Mouse (Mus musculus) intestine, embryonic 16.5 days (tissue): ENCODE measurements around the gene Fndc9. TPM values are rescaled to one million over a fixed set of nuclear protein-coding genes. Genes with fewer than 3 reads are reported as not detected.

Source experiments
- ATAC-seq: fragments of 200-750 bp; cut with Nextera tagmentation; 2 replicates; pipeline ENCODE4 v1.8.0; 2017; ENCODE audit warnings: moderate TSS enrichment, moderate library complexity
- H3K27ac ChIP-seq: fragments of 300-500 bp; sonication (generic); 2 replicates; pipeline ENCODE4 v1.5.1; 2014; ENCODE audit warnings: mild to moderate bottlenecking, low read length
- H3K27me3 ChIP-seq: fragments of 300-500 bp; sonication (generic); replicated peaks from 2 replicates; pipeline ENCODE4 v1.6.1; 2014; ENCODE audit warnings: low read length, control low read depth, mixed read lengths; ENCODE audit not compliant: control insufficient read depth, insufficient read depth
- H3K36me3 ChIP-seq: fragments of 300-500 bp; sonication (generic); 2 replicates; pipeline ENCODE4 v1.6.1; 2014; ENCODE audit warnings: low read length, control low read depth; ENCODE audit not compliant: control insufficient read depth, insufficient read depth
- H3K4me1 ChIP-seq: fragments of 300-500 bp; sonication (generic); 2 replicates; pipeline ENCODE4 v1.6.1; 2014; ENCODE audit warnings: low read length, control low read depth, mixed read lengths; ENCODE audit not compliant: control insufficient read depth, insufficient read depth
- H3K4me2 ChIP-seq: fragments of 300-500 bp; sonication (generic); 2 replicates; pipeline ENCODE4 v1.6.1; 2014; ENCODE audit warnings: low read depth, low read length, control low read depth
- H3K4me3 ChIP-seq: fragments of 300-500 bp; sonication (generic); 2 replicates; pipeline ENCODE4 v1.5.1; 2014; ENCODE audit warnings: mild to moderate bottlenecking, low read length
- H3K9ac ChIP-seq: fragments of 300-500 bp; sonication (generic); 2 replicates; pipeline ENCODE4 v1.6.1; 2014; ENCODE audit warnings: low read depth, low read length
- H3K9me3 ChIP-seq: fragments of 300-500 bp; sonication (generic); 2 replicates; pipeline ENCODE4 v1.6.1; 2016; ENCODE audit warnings: low read length, control low read depth; ENCODE audit not compliant: control insufficient read depth
- WGBS: fragments of 180-500 bp; shearing (Covaris S2); extraction: QIAGEN DNeasy Blood & Tissue Kit; methylation state at CpG from one replicate; pipeline ENCODE4 v1.1.7; 2014; 5-methylcytosine and 5-hydroxymethylcytosine counted together
- polyA plus RNA-seq: library from polyadenylated mRNA; unstranded; fragments of >200 nt; fragmentation: Nextera tagmentation; extraction: Ambion mirVana; gene quantifications from 2 replicates; pipeline ENCODE4 v1.2.1, GENCODE M21; 2015

Fndc9 gene
- polyA plus RNA-seq, 1 experiment from 2014 or later = 0.09 TPM

DNA sequence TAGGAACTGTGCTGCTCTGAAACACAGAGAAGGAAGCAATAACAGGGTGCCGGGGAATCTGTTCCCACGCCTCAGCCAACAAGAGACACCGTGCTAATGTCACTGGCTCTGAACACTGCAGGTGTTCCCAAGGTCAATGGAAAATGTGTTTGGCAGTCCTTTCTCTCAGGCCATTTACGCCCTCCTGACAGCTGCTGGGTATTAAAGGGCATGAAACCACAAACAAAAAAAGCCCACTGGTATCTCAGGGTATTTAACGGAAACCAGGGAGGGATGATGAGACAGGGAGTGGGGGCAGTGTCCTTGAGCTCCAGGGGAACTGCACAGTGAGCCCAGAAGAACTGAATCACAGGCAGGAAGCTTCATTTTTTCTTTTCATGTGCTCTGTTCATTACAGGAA is 42.8 kb downstream of the Fndc9 start:
- WGBS = 70% methylated on average over 5 of the region's 5 CpGs

GRCm38 (mm10) chr11:46278709-46279108 is 43.4 kb downstream of the Fndc9 start:
- no peak overlapping the region for H3K4me3 ChIP-seq
- H3K27me3 ChIP-seq = no peaks in the 10 kb centered on the region
- no peak overlapping the region for H3K4me2 ChIP-seq
- H3K27ac ChIP-seq = no peak overlapping the region
- H3K4me1 ChIP-seq = no peaks in the 10 kb centered on the region
- no peak overlapping the region for H3K9ac ChIP-seq
- WGBS = 92% methylated on average over 12 of the region's 12 CpGs
- no peak for ATAC-seq
- H3K9me3 ChIP-seq = no peaks in the 10 kb centered on the region
- H3K36me3 ChIP-seq = no peaks in the 10 kb centered on the region

More for the DNA sequence above, 42.8 kb downstream of the Fndc9 start:
- Histone ChIP-seq H3K36me3 (no peaks in the 10 kb centered on the region), H3K4me2 (no peak overlapping the region), H3K4me1 (no peaks in the 10 kb centered on the region), H3K9ac (no peak overlapping the region), H3K27me3 (no peaks in the 10 kb centered on the region), H3K4me3 (no peak overlapping the region), H3K9me3 (no peaks in the 10 kb centered on the region), H3K27ac (no peak overlapping the region)
- no peak for ATAC-seq

DNA sequence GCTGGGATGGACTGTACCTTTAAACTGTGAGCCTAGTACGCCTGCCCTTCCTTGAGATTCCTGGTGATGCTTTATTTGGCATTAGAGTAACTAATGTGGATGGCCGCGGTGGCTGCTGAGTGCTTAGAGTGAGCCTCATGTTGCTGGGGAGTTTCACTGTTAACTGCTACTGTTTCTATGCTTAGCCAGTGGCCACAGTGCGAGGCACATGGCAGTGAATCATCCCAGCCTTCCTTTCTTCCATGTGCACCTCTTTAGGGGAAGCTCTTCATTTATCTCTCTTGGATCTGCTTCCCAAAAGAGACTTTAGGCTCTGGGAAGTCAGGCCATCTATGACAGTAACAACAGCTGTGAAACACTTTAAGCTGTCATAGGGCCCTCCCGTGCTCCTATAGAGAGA is 47.3 kb downstream of the Fndc9 start:
- WGBS = 78% methylated on average over 5 of the region's 5 CpGs
- Histone ChIP-seq H3K9me3 (no peaks in the 10 kb centered on the region), H3K27ac (no peak overlapping the region), H3K4me1 (no peaks in the 10 kb centered on the region), H3K27me3 (no peaks in the 10 kb centered on the region), H3K4me2 (no peak overlapping the region), H3K36me3 (no peaks in the 10 kb centered on the region), H3K4me3 (no peak overlapping the region), H3K9ac (no peak overlapping the region)
- ATAC-seq = no peak

DNA sequence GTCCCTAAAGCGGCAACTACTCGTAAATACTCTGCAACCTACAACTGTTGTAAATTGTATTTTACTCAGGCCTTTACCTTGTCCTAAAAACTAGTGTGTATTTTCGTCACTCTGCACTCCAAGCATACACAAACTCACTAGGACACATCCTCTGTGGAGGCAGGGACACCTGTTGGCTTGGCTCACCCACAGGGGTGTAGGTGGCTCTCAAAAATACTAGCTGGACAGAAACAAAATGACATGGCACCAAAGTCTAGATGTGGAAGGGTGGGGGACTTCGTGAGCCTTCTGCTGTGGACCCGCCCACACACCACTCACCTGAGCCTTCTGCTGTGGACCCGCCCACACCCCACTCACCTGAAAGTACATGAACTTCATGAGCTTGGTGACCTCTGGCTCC is 48.5 kb downstream of the Fndc9 start:
- Histone ChIP-seq H3K4me2 (no peak overlapping the region), H3K9ac (no peak overlapping the region), H3K36me3 (no peaks in the 10 kb centered on the region), H3K4me3 (no peak overlapping the region), H3K4me1 (no peaks in the 10 kb centered on the region), H3K27me3 (no peaks in the 10 kb centered on the region), H3K9me3 (no peaks in the 10 kb centered on the region), H3K27ac (no peak overlapping the region)
- WGBS = 92% methylated on average over 6 of the region's 6 CpGs
- ATAC-seq = no peak

- Histone ChIP-seq H3K9me3 (no peaks in the 10 kb centered on the region), H3K4me2 (no peak overlapping the region), H3K4me3 (no peak overlapping the region), H3K27me3 (no peaks in the 10 kb centered on the region), H3K27ac (no peak overlapping the region), H3K9ac (no peak overlapping the region), H3K36me3 (no peaks in the 10 kb centered on the region), H3K4me1 (no peaks in the 10 kb centered on the region)
- ATAC-seq = no peak
- WGBS = 55% methylated on average over 6 of the region's 6 CpGs
Measured at GRCm38 (mm10) chr11:46286803-46287202, 51.5 kb downstream of the Fndc9 start.

DNA sequence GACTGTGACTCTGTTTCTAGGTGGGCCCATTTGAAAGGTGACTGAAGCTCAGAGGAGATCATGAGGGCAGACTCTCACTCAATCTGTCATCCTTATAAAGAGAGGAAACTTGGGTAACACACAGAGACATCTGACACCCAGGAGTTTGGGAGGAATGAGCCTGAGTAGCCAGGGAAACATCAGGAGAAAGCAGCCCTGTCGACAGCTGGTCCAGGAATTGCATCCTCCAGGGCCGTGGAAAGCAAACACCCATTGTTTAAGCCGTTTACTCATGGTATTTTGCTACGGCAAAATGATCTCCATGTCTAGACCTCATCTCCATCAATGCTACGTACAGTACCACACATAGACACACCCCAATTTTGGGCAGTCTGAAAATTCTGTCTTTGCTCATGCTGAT is 52.8 kb downstream of the Fndc9 start:
- H3K9ac ChIP-seq = no peak overlapping the region
- 63% methylated on average over 5 of the region's 5 CpGs for WGBS
- no peak overlapping the region for H3K4me3 ChIP-seq
- no peaks in the 10 kb centered on the region for H3K4me1 ChIP-seq
- no peak for ATAC-seq
- H3K27me3 ChIP-seq = no peaks in the 10 kb centered on the region
- no peak overlapping the region for H3K4me2 ChIP-seq
- H3K36me3 ChIP-seq = no peaks in the 10 kb centered on the region
- no peaks in the 10 kb centered on the region for H3K9me3 ChIP-seq
- H3K27ac ChIP-seq = no peak overlapping the region

DNA sequence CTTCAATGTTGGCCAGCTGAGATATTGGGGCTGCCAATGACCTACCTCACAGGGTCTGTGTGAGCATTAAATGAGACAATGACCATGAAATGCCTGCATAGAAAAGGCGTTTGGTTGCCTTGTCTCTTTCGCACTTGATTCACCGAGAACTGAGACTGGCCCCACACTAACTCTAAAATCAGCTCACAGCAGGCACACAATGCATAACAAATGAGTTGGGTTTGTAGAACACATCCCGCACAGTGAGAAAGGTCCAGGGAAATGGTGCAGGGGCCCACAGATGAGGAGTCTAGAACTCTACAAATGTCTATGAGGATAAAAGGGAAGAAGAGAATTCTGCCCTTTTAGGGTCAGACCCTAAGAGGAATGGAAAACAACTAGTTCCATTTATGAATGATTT is 53.7 kb downstream of the Fndc9 start:
- Histone ChIP-seq H3K27ac (no peak overlapping the region), H3K27me3 (no peaks in the 10 kb centered on the region), H3K4me1 (no peaks in the 10 kb centered on the region), H3K36me3 (no peaks in the 10 kb centered on the region), H3K9me3 (no peaks in the 10 kb centered on the region), H3K4me2 (no peak overlapping the region), H3K4me3 (no peak overlapping the region), H3K9ac (no peak overlapping the region)
- no peak for ATAC-seq
- WGBS = 90% methylated on average over 4 of the region's 4 CpGs

Other genes with a start within 250 kb of the Fndc9 start
- 5.5 and 5.8 TPM in 2 replicates for gene Gm12166, start 183.2 kb upstream of the Fndc9 start, polyA plus RNA-seq
- gene Adam19, start 179.5 kb upstream of the Fndc9 start, polyA plus RNA-seq = 12.0 and 12.7 TPM in 2 replicates
- gene Nipal4, start 69.0 kb upstream of the Fndc9 start, polyA plus RNA-seq = 3.7 TPM in 2 replicates
- gene Cyfip2, start 77.3 kb downstream of the Fndc9 start, polyA plus RNA-seq = 5.2 and 5.7 TPM in 2 replicates
- 0.28 and 0.33 TPM in 2 replicates for gene Itk, start 154.0 kb downstream of the Fndc9 start, polyA plus RNA-seq
- gene Fam71b, start 161.0 kb downstream of the Fndc9 start, polyA plus RNA-seq = not detected in 2 replicates
- gene Med7, start 201.4 kb downstream of the Fndc9 start, polyA plus RNA-seq = 50.8 and 52.0 TPM in 2 replicates
- gene Havcr2, start 219.4 kb downstream of the Fndc9 start, polyA plus RNA-seq = 0.18 and 0.21 TPM in 2 replicates